Mouse (Mus musculus) spleen, adult 10 weeks (tissue): ENCODE results near the gene Acox2. TPM values are rescaled to one million over a fixed set of nuclear protein-coding genes. Genes with fewer than 3 reads are reported as not detected.

ENCODE experiments used
- polyA plus RNA-seq: library from polyadenylated mRNA; stranded (reverse); fragments of 350-450 nt; fragmentation: Illumina TruSeq; extraction: RNeasy Lipid Tissue Mini Kit (QIAGEN cat#74804); gene quantifications from one replicate; pipeline ENCODE4 v1.2.3, GENCODE M21; 2015; ENCODE audit warnings: low replicate concordance; ENCODE audit not compliant: insufficient read depth

Acox2 gene
- polyA plus RNA-seq, result not detected

DNA sequence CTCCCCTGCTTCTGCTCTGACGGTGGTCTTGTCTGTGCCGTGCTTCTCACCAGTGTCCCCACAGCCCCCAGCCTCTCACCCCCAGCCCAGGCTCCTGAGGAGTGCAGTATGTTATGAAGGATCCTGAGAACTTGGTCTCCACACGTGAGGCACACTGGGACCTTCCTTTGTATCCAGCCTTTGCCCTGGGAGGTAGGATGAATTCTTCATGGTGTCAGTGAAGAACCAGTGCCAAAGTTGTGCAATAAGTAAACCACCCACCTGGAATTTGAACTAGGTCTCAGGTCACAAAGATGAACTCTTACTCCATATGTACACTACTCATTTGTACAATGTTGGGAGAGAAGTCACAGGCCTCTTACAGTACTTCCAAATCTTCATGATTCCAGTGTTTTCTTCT, at the start of gene Acox2:
Gene Acox2, minus strand, starts transcription at position 188 of the 400 bp plus-strand sequence.

DNA sequence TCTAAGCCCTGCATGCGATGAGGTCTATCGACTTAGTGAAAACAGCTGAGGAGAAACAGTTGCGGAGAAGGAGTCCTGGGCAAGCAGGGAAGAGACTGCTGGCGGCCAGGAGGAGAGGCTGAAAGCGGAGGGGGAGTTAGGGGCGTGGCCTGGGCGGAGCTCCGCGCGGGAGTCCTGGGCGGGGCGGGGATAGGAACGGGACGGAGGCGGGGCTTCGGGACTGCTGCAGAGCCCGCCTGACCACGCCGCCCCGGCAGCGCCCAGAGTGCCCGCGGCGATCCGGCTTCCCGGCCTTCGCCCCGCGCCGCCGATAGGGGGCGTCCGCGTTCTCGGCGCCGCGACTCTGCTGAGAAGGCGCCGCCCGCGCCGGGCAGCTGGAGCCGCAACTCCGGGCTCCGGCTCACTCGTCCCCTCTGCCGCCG, 45.3 kb downstream of the Acox2 start, which contains the start of gene Kctd6:
Gene Kctd6, plus strand, starts transcription at position 338 of the 422 bp plus-strand sequence.

Other genes with a start within 250 kb of the Acox2 start
- gene Rpp14, start 179.0 kb downstream of the Acox2 start, polyA plus RNA-seq, result 34.9 TPM
- 149 TPM for gene Pxk, start 161.1 kb downstream of the Acox2 start, polyA plus RNA-seq
- gene Pdhb, start 86.3 kb downstream of the Acox2 start, polyA plus RNA-seq, result 136 TPM
- 21.7 TPM for gene Kctd6, start 45.2 kb downstream of the Acox2 start, polyA plus RNA-seq
- gene Fam107a, start 58.7 kb upstream of the Acox2 start, polyA plus RNA-seq, result 4.1 TPM
- gene Oit1, start 119.4 kb upstream of the Acox2 start, polyA plus RNA-seq, result not detected